Mouse (Mus musculus): ENCODE results near the gene Myocd.

Myocd gene

GRCm38 (mm10) chr11:65135251-65135739 lies 134.5 kb downstream of the Myocd start:
- DNase-seq, result peak; percentile 56

DNA sequence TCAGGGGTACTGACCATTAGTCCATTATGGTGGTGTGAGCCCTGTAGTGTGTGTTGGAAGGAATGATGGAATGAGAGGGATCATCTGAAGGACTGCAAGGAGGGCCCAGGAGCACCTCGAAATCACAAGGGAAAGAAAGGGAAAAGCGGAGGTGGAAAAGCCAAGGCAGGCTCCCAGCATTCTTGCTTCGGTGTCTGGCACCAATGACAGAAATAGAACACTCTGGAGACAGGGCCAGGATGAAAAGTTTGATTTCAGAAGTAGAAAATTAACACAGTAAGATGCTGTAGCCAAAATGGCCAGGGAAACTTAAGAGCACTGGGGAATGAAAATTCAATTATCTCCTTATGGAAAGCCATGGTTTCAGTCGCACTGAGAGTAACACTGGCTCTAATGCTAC lies 136.1 kb downstream of the Myocd start:
- no peak for DNase-seq

DNA sequence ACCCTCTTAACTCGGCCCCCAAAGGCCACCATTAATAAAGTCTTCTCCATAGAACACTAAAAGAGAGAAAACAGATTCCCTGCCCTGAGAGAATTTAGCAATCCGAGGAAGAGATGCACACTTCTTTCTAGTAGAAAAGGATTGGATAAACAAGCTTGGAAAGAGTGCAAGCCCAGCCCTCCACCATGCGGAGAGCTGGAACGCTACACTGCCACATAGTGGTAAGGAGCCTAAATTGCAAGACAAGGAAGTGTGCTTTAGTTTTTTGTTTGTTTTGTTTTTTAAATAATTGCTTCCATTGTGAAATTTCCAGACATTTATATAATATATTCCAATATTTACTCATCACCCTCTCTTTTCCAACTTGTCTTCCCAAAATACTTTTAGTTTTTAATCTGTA lies 140.7 kb downstream of the Myocd start:
- no peak for DNase-seq

DNA sequence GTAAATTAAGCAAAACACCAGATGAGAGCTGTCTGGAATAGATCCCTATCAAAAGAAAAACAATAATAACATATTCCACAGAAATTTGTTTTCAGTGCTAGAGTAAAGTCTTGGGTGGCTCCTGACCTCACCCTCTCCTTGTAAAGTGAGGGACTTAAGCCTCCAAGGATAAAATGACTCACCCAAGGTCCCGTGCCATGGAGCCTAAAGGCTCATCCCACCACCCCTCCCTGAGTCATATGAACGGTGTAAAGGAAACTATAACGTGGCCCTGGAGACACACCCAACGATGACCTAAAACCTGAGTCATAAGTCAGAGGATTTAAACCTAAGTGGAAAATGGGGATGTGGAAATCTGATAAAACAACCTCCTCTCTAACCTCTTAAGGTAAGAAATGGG lies 141.1 kb downstream of the Myocd start:
- DNase-seq, result no peak

DNA sequence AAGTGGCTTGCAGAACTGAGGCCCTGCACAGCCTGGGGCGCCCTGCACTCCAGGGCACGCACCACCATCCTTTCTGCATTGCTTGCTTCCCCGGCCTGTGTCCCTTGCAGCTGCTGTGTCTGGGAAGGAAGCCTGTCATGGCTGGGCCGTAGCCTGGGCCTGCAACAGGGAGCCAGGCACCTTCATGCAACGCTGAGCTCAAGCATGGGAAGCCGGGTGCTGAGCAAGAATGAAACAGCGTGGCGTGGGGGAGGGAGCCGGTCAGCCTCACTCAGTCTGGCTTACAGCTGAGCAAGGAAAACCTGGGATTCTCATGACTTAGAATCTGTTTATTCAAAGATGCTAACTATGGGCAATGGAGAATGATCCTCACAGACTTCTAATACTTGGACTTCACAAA lies 143.2 kb downstream of the Myocd start:
- DNase-seq, result no peak
